Mouse (Mus musculus) heart, embryonic 10.5 days (tissue): ENCODE measurements around the gene Ptpn11. TPM values are rescaled to one million over a fixed set of nuclear protein-coding genes. Genes with fewer than 3 reads are reported as not detected.
A peak's percentile ranks its signal among the peaks of the same experiment; 100 is the strongest.

Experiments
- DNase-seq: peaks from one replicate; pipeline ENCODE4 v3.0.0-alpha.2; 2017; ENCODE audit warnings: low spot score
- H3K27ac ChIP-seq: fragments of 300-500 bp; sonication (generic); 2 replicates; pipeline ENCODE4 v1.5.1; 2016; ENCODE audit warnings: mild to moderate bottlenecking
- H3K27me3 ChIP-seq: fragments of 300-500 bp; sonication (generic); 2 replicates; pipeline ENCODE4 v1.6.1; 2016; ENCODE audit warnings: mild to moderate bottlenecking; ENCODE audit not compliant: poor library complexity, insufficient read depth, severe bottlenecking
- H3K36me3 ChIP-seq: fragments of 300-500 bp; sonication (generic); 2 replicates; pipeline ENCODE4 v1.6.1; 2016; ENCODE audit warnings: mild to moderate bottlenecking, moderate library complexity
- H3K4me1 ChIP-seq: fragments of 300-500 bp; sonication (generic); 2 replicates; pipeline ENCODE4 v1.6.1; 2016; ENCODE audit warnings: mild to moderate bottlenecking
- H3K4me3 ChIP-seq: fragments of 300-500 bp; sonication (generic); 2 replicates; pipeline ENCODE4 v1.5.1; 2016; ENCODE audit warnings: mild to moderate bottlenecking, moderate library complexity
- H3K9me3 ChIP-seq: fragments of 300-500 bp; sonication (generic); 2 replicates; pipeline ENCODE4 v1.6.1; 2016; ENCODE audit warnings: mild to moderate bottlenecking, moderate library complexity
- WGBS: fragments of 180-500 bp; shearing (Covaris S2); methylation state at CpG from one replicate; pipeline ENCODE4 v1.1.7; 2016; 5-methylcytosine and 5-hydroxymethylcytosine counted together
- polyA plus RNA-seq: library from polyadenylated mRNA; unstranded; fragments of >200 nt; fragmentation: Nextera tagmentation; extraction: Ambion mirVana; gene quantifications from 2 replicates; pipeline ENCODE4 v1.2.1, GENCODE M21; 2016

Gene Ptpn11
- polyA plus RNA-seq, 1 experiment from 2014 or later, result 27.8 TPM

- Histone ChIP-seq H3K36me3 (peaks cover 97% of the 10 kb centered on the region), H3K4me3 (no peak overlapping the region), H3K4me1 (peaks cover 28% of the 10 kb centered on the region), H3K27ac (0 out of 2 replicates have a peak overlapping the region, but pooled peaks have one; percentile 42), H3K9me3 (no peaks in the 10 kb centered on the region), H3K27me3 (no peaks in the 10 kb centered on the region)
- DNase-seq, result peak; percentile 66
- 63% methylated on average over 7 of the region's 7 CpGs for WGBS
These were observed 32.2 kb downstream of the Ptpn11 start for GRCm38 (mm10) chr5:121158966-121159365.

- WGBS, result 93% methylated on average over 5 of the region's 5 CpGs
- H3K27ac ChIP-seq, result no peak overlapping the region
- H3K9me3 ChIP-seq, result no peaks in the 10 kb centered on the region
- peak; percentile 64 for DNase-seq
- no peaks in the 10 kb centered on the region for H3K27me3 ChIP-seq
- peaks cover 28% of the 10 kb centered on the region for H3K4me1 ChIP-seq
- peaks cover 92% of the 10 kb centered on the region for H3K36me3 ChIP-seq
- no peak overlapping the region for H3K4me3 ChIP-seq
These were observed 33.7 kb downstream of the Ptpn11 start for GRCm38 (mm10) chr5:121157489-121157888.

- WGBS, result 38% methylated on average over 2 of the region's 2 CpGs
- Histone ChIP-seq H3K9me3 (no peaks in the 10 kb centered on the region), H3K4me3 (no peak overlapping the region), H3K36me3 (peaks cover 92% of the 10 kb centered on the region), H3K27me3 (no peaks in the 10 kb centered on the region), H3K27ac (no peak overlapping the region), H3K4me1 (peaks cover 28% of the 10 kb centered on the region)
- DNase-seq, result no peak
These were observed 34.2 kb downstream of the Ptpn11 start for GRCm38 (mm10) chr5:121157017-121157416.

GRCm38 (mm10) chr5:121156121-121156520, 35.1 kb downstream of the Ptpn11 start:
- no peak for DNase-seq
- peaks cover 92% of the 10 kb centered on the region for H3K36me3 ChIP-seq
- H3K27me3 ChIP-seq, result no peaks in the 10 kb centered on the region
- no peak overlapping the region for H3K27ac ChIP-seq
- H3K9me3 ChIP-seq, result no peaks in the 10 kb centered on the region
- H3K4me1 ChIP-seq, result peaks cover 28% of the 10 kb centered on the region
- no peak overlapping the region for H3K4me3 ChIP-seq
- 87% methylated on average over 4 of the region's 4 CpGs for whole genome bisulfite sequencing

- no peak overlapping the region for H3K27ac ChIP-seq
- H3K4me1 ChIP-seq, result peaks cover 6% of the 10 kb centered on the region; the same call in 1 of the 2 replicates
- H3K27me3 ChIP-seq, result no peaks in the 10 kb centered on the region
- no peak for DNase-seq
- H3K9me3 ChIP-seq, result no peaks in the 10 kb centered on the region
- H3K36me3 ChIP-seq, result peaks cover 93% of the 10 kb centered on the region
- WGBS, result 88% methylated on average over 4 of the region's 4 CpGs
- no peak overlapping the region for H3K4me3 ChIP-seq
These were observed 40.5 kb downstream of the Ptpn11 start for GRCm38 (mm10) chr5:121150684-121151083.

GRCm38 (mm10) chr5:121149246-121149645, 42.0 kb downstream of the Ptpn11 start:
- H3K36me3 ChIP-seq, result peaks cover 93% of the 10 kb centered on the region
- no peaks in the 10 kb centered on the region for H3K27me3 ChIP-seq
- peaks cover 11% of the 10 kb centered on the region; the same call in 1 of the 2 replicates for H3K4me1 ChIP-seq
- DNase-seq, result no peak
- H3K27ac ChIP-seq, result no peak overlapping the region
- 82% methylated on average over 1 of the region's 1 CpGs for WGBS
- no peaks in the 10 kb centered on the region for H3K9me3 ChIP-seq
- no peak overlapping the region for H3K4me3 ChIP-seq

GRCm38 (mm10) chr5:121146275-121146674, 44.9 kb downstream of the Ptpn11 start:
- H3K4me1 ChIP-seq, result peaks cover 13% of the 10 kb centered on the region; the same call in 1 of the 2 replicates
- no peaks in the 10 kb centered on the region for H3K27me3 ChIP-seq
- H3K36me3 ChIP-seq, result peaks cover 98% of the 10 kb centered on the region
- DNase-seq, result no peak
- no peak overlapping the region for H3K27ac ChIP-seq
- WGBS, result 93% methylated on average over 5 of the region's 5 CpGs
- H3K4me3 ChIP-seq, result no peak overlapping the region
- H3K9me3 ChIP-seq, result no peaks in the 10 kb centered on the region

GRCm38 (mm10) chr5:121145609-121146008, 45.6 kb downstream of the Ptpn11 start:
- DNase-seq, result no peak
- Histone ChIP-seq H3K27ac (peak overlapping the region; percentile 0; the same call in 1 of the 2 replicates), H3K27me3 (no peaks in the 10 kb centered on the region), H3K4me3 (no peak overlapping the region), H3K36me3 (peaks cover 97% of the 10 kb centered on the region), H3K4me1 (peaks cover 13% of the 10 kb centered on the region; the same call in 1 of the 2 replicates), H3K9me3 (no peaks in the 10 kb centered on the region)
- 78% methylated on average over 5 of the region's 5 CpGs for WGBS

GRCm38 (mm10) chr5:121144441-121145238, 46.6 kb downstream of the Ptpn11 start:
- no peak overlapping the region for H3K4me3 ChIP-seq
- 83% methylated on average over 13 of the region's 13 CpGs for WGBS
- peaks cover 13% of the 10 kb centered on the region; the same call in 1 of the 2 replicates for H3K4me1 ChIP-seq
- peaks cover 96% of the 10 kb centered on the region for H3K36me3 ChIP-seq
- DNase-seq, result no peak
- 0 out of 2 replicates have a peak overlapping the region, but pooled peaks have one; percentile 0 for H3K27ac ChIP-seq
- H3K9me3 ChIP-seq, result no peaks in the 10 kb centered on the region
- H3K27me3 ChIP-seq, result no peaks in the 10 kb centered on the region

GRCm38 (mm10) chr5:121142431-121143119, 48.6 kb downstream of the Ptpn11 start:
- H3K27ac ChIP-seq, result no peak overlapping the region
- no peak for DNase-seq
- peaks cover 13% of the 10 kb centered on the region; the same call in 1 of the 2 replicates for H3K4me1 ChIP-seq
- no peaks in the 10 kb centered on the region for H3K27me3 ChIP-seq
- H3K9me3 ChIP-seq, result no peaks in the 10 kb centered on the region
- peaks cover 97% of the 10 kb centered on the region for H3K36me3 ChIP-seq
- no peak overlapping the region for H3K4me3 ChIP-seq
- WGBS, result 92% methylated on average over 14 of the region's 14 CpGs

GRCm38 (mm10) chr5:121140276-121140675, 50.9 kb downstream of the Ptpn11 start:
- H3K4me1 ChIP-seq, result peaks cover 5% of the 10 kb centered on the region; the same call in 1 of the 2 replicates
- H3K27me3 ChIP-seq, result no peaks in the 10 kb centered on the region
- no peak for DNase-seq
- peaks cover 95% of the 10 kb centered on the region for H3K36me3 ChIP-seq
- WGBS, result 80% methylated on average over 7 of the region's 7 CpGs
- no peaks in the 10 kb centered on the region for H3K9me3 ChIP-seq
- no peak overlapping the region for H3K27ac ChIP-seq
- H3K4me3 ChIP-seq, result no peak overlapping the region

- no peak overlapping the region for H3K27ac ChIP-seq
- no peaks in the 10 kb centered on the region for H3K27me3 ChIP-seq
- WGBS, result 97% methylated on average over 8 of the region's 8 CpGs
- H3K4me1 ChIP-seq, result no peaks in the 10 kb centered on the region
- no peak for DNase-seq
- no peak overlapping the region for H3K4me3 ChIP-seq
- H3K36me3 ChIP-seq, result peaks cover 95% of the 10 kb centered on the region
- H3K9me3 ChIP-seq, result no peaks in the 10 kb centered on the region
These were observed 54.1 kb downstream of the Ptpn11 start for GRCm38 (mm10) chr5:121137125-121137524.

- Histone ChIP-seq H3K4me3 (no peak overlapping the region), H3K4me1 (no peaks in the 10 kb centered on the region), H3K36me3 (peaks cover 78% of the 10 kb centered on the region), H3K27ac (no peak overlapping the region), H3K27me3 (no peaks in the 10 kb centered on the region), H3K9me3 (no peaks in the 10 kb centered on the region)
- WGBS, result 91% methylated on average over 3 of the region's 3 CpGs
- no peak for DNase-seq
These were observed 59.4 kb downstream of the Ptpn11 start for GRCm38 (mm10) chr5:121131801-121132200.
